Mouse (Mus musculus) fat pad, adult 2 months (tissue): Measurements from ENCODE around the gene Col28a1.
"Not testable (repeated sequence)": the region's sequence is repeated elsewhere in the genome, so short reads cannot be mapped to it uniquely, and the experiment has no call there.

Source experiments
- DNase-seq: peaks from one replicate; pipeline ENCODE4 v3.0.0-alpha.2; 2011; ENCODE audit warnings: low read depth, low spot score; ENCODE audit errors: extremely low read depth

The Col28a1 gene

DNA sequence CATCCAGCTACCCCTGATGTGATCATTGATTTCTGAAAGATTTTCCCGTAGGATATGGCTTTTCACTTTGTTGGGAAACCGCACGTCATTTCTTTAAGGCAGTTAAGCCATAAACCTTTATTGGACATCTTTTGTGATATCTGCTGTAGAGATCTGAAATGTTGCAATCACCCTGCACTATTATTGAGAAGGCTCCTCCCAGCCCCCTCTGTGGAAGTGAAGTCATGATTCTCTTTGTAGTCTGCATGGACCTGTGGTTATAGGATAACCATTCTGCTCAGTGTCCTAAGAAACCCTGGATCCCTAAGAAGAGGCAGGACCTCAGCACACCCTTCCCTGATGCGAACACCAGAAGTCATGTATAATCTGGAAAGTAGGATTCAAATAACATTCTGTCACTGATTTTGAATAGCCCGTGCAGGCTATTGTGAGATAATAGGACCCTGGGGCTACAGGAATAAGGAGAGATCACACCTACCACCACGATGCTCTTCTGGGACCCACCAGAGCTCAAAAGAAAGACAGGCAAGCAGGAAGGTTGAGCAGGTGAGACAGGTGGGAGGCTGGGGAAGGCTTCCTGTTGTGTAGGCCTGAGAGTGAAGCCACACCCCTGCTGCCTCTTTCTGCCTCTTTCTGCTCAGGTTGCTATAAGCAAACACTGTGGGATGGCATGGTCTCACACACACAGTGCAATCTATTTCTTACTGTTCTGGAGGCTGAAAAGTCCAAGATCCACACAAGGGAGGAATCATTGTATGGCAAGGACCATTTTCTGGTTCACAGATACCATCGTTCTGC, 166.9 kb downstream of the Col28a1 start:
- DNase-seq, result no peak

GRCm38 (mm10) chr6:8023527-8023926, 168.9 kb downstream of the Col28a1 start:
- no peak for DNase-seq

GRCm38 (mm10) chr6:7994736-7995135, 197.7 kb downstream of the Col28a1 start:
- no peak for DNase-seq

DNA sequence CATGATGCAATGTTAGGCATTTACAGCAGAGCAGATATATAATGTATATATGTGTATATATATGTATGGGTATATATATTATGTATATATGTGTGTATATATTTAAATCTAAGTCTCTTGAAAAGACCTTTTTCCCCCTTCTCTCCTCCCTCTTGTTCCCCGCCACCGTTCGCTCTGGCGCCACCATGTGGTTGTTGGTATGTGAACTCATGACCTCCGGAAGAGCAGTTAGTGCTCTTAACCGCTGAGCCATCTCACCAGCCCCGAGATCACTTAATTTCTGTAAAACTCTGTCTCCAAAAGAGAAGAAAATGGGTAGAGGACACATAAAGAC, 208.8 kb downstream of the Col28a1 start:
- no peak for DNase-seq

GRCm38 (mm10) chr6:7982958-7983645, 209.3 kb downstream of the Col28a1 start:
- not testable (repeated sequence) for DNase-seq

DNA sequence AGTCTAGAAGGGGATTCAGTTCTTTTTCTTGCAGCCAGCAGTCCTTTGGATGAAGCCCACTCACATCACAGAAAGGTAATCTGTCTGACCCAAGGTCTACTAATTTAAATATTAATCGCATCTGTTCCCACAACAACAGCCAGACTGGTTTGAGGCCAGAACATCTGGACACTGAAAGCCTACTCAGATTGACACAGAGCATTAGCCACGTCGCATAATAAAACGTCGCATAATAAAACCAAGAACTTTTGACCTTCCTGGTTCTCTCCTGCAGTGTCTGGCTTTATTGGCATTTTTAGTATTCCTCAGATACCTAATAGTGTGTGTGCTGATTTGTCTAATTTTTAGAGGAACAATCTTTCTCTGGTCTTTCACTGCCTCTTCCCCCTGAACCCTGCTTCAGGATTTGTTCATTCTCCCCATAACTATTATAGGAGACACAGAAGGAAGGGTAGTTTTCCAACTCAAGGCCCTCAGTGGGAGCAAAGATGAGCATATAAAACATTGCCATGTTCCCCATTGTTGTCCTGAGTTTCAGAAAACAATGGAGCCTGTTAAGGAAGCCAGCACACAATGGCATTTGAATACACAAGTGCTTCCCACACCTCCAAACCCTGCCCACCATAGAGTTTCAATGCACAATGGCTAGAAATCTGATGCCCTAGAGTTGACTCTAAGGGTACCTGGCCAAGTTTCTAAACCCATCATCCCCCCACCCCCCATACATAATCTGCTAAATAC, 221.2 kb downstream of the Col28a1 start:
- DNase-seq, result no peak

- DNase-seq, result no peak
Measured at GRCm38 (mm10) chr6:7969376-7969775, 223.0 kb downstream of the Col28a1 start.

- no peak for DNase-seq
Measured at GRCm38 (mm10) chr6:7965833-7966522, 226.4 kb downstream of the Col28a1 start.

GRCm38 (mm10) chr6:7962749-7963148, 229.7 kb downstream of the Col28a1 start:
- no peak for DNase-seq

- DNase-seq, result no peak
Measured at GRCm38 (mm10) chr6:7952208-7952607, 240.2 kb downstream of the Col28a1 start.

DNA sequence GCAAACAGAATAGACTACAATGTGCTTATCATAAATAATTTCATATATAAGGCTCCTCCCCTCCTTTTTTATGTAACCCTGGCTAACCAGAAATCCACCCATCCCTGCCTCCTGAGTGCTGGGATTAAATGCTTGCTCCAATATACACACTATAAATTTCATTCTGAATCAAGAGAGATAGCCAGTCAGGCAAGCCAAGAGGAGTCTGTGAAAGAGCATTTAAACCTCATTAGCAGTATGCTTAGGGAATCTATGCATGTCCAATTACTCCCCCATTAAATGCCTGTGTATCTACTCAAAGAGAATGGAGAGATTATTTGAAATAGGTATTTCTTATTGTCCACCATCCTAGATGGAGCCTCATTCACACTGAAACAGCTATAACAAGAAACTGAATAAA, 240.6 kb downstream of the Col28a1 start:
- DNase-seq, result no peak
